Mouse (Mus musculus): ENCODE measurements around the gene Gtsf1. TPM values are rescaled to one million over a fixed set of nuclear protein-coding genes. Genes with fewer than 3 reads are reported as not detected.

Gene Gtsf1
- polyA plus RNA-seq, 1 experiment: not detected

GRCm38 (mm10) chr15:103354690-103355089 is 75.6 kb downstream of the Gtsf1 start:
- Histone ChIP-seq H3K27me3 (ENCODE audit: control insufficient read depth, insufficient read depth, low read length) (no peaks in the 10 kb centered on the region), H3K27ac (ENCODE audit: control insufficient read depth, insufficient read depth, low read length) (no peak overlapping the region), H3K4me1 (replicated peaks; ENCODE audit: control insufficient read depth, insufficient read depth, low read length) (peaks cover 7% of the 10 kb centered on the region), H3K36me3 (ENCODE audit: control insufficient read depth, insufficient read depth, low read length) (no peaks in the 10 kb centered on the region), H3K4me3 (ENCODE audit: control insufficient read depth, insufficient read depth, low read length) (no peak overlapping the region)
- TF ChIP-seq CTCF (IDR thresholded peaks at IDR 0.05; ENCODE audit: borderline replicate concordance, control insufficient read depth, extremely low read depth, insufficient read depth, low read length, poor library complexity): no peak
- TF ChIP-seq POLR2A (IDR thresholded peaks at IDR 0.05; ENCODE audit: control insufficient read depth, extremely low read depth, insufficient read depth, low read length, poor library complexity): no peak
- WGBS: 98% methylated on average over 2 of the region's 2 CpGs
- no peak for DNase-seq

GRCm38 (mm10) chr15:103353511-103354256 is 76.6 kb downstream of the Gtsf1 start:
- Histone ChIP-seq H3K27me3 (ENCODE audit: control insufficient read depth, insufficient read depth, low read length) (no peaks in the 10 kb centered on the region), H3K36me3 (ENCODE audit: control insufficient read depth, insufficient read depth, low read length) (no peaks in the 10 kb centered on the region), H3K4me1 (replicated peaks; ENCODE audit: control insufficient read depth, insufficient read depth, low read length) (peaks cover 7% of the 10 kb centered on the region), H3K27ac (ENCODE audit: control insufficient read depth, insufficient read depth, low read length) (no peak overlapping the region), H3K4me3 (ENCODE audit: control insufficient read depth, insufficient read depth, low read length) (no peak overlapping the region)
- no peak for TF ChIP-seq CTCF (IDR thresholded peaks at IDR 0.05; ENCODE audit: borderline replicate concordance, control insufficient read depth, extremely low read depth, insufficient read depth, low read length, poor library complexity)
- TF ChIP-seq POLR2A (IDR thresholded peaks at IDR 0.05; ENCODE audit: control insufficient read depth, extremely low read depth, insufficient read depth, low read length, poor library complexity): no peak
- DNase-seq: no peak
- WGBS: 98% methylated on average over 11 of the region's 11 CpGs

- H3K36me3 ChIP-seq (ENCODE audit: control insufficient read depth, insufficient read depth, low read length): no peaks in the 10 kb centered on the region
- H3K4me3 ChIP-seq (ENCODE audit: control insufficient read depth, insufficient read depth, low read length): no peak overlapping the region
- H3K27me3 ChIP-seq (ENCODE audit: control insufficient read depth, insufficient read depth, low read length): no peaks in the 10 kb centered on the region
- 39% methylated on average over 4 of the region's 4 CpGs for WGBS
- H3K4me1 ChIP-seq (replicated peaks; ENCODE audit: control insufficient read depth, insufficient read depth, low read length): peaks cover 7% of the 10 kb centered on the region
- no peak overlapping the region for H3K27ac ChIP-seq (ENCODE audit: control insufficient read depth, insufficient read depth, low read length)
- TF ChIP-seq CTCF (IDR thresholded peaks at IDR 0.05; ENCODE audit: borderline replicate concordance, control insufficient read depth, extremely low read depth, insufficient read depth, low read length, poor library complexity) (peak; percentile 71; the same call in 1 of the 2 replicates), POLR2A (IDR thresholded peaks at IDR 0.05; ENCODE audit: control insufficient read depth, extremely low read depth, insufficient read depth, low read length, poor library complexity) (no peak)
- DNase-seq: peak; percentile 51
Observed at GRCm38 (mm10) chr15:103352856-103353255, 77.4 kb downstream of the Gtsf1 start.

Other genes with a start within 250 kb of the Gtsf1 start
- 34.2 and 37.0 TPM in 2 replicates for gene Cbx5, start 190.7 kb downstream of the Gtsf1 start, polyA plus RNA-seq (2012; rRNA removed)
- 155 and 178 TPM in 2 replicates for gene Hnrnpa1, start 190.0 kb downstream of the Gtsf1 start, polyA plus RNA-seq (2012; rRNA removed)
- gene Nfe2, start 172.1 kb downstream of the Gtsf1 start, polyA plus RNA-seq (2012; rRNA removed): 4.9 and 7.3 TPM in 2 replicates
- gene Copz1, start 157.8 kb downstream of the Gtsf1 start, polyA plus RNA-seq (2012; rRNA removed): 106 and 124 TPM in 2 replicates
- gene Gpr84, start 119.9 kb downstream of the Gtsf1 start, polyA plus RNA-seq (2012; rRNA removed): 0.28 and 0.45 TPM in 2 replicates
- 18.6 and 20.7 TPM in 2 replicates for gene Zfp385a, start 90.4 kb downstream of the Gtsf1 start, polyA plus RNA-seq (2012; rRNA removed)
- gene Itga5, start 63.7 kb downstream of the Gtsf1 start, polyA plus RNA-seq (2012; rRNA removed): 20.2 and 20.7 TPM in 2 replicates
- not detected in 2 replicates for gene Gtsf2, start 18.0 kb upstream of the Gtsf1 start, polyA plus RNA-seq (2012; rRNA removed)
- gene Nckap1l, start 23.3 kb upstream of the Gtsf1 start, polyA plus RNA-seq (2012; rRNA removed): 100 and 101 TPM in 2 replicates
- 28.0 and 33.4 TPM in 2 replicates for gene Pde1b, start 72.6 kb upstream of the Gtsf1 start, polyA plus RNA-seq (2012; rRNA removed)
- gene Ppp1r1a, start 107.5 kb upstream of the Gtsf1 start, polyA plus RNA-seq (2012; rRNA removed): 4.4 and 6.6 TPM in 2 replicates
- 32.0 TPM in 1 of 2 replicates, not detected in the other for gene Glycam1, start 134.6 kb upstream of the Gtsf1 start, polyA plus RNA-seq (2012; rRNA removed)

Data from thymus, adult 2 months (tissue).